Mouse (Mus musculus): Measurements from ENCODE around the gene Tada2b.
A peak's percentile ranks its signal among the peaks of the same experiment; 100 is the strongest.

Tada2b gene

GRCm38 (mm10) chr5:36484171-36484990, at the start of gene Tada2b, which contains the start of gene Ccdc96:
Gene Tada2b, minus strand, starts transcription at chr5:36484285.
Gene Ccdc96, plus strand, starts transcription at chr5:36484588.
- DNase-seq, result peak; percentile 100

GRCm38 (mm10) chr5:36530129-36530751, 46.2 kb upstream of the Tada2b start:
- peak; percentile 91 for DNase-seq

GRCm38 (mm10) chr5:36529698-36530097, 45.6 kb upstream of the Tada2b start:
- no peak for DNase-seq

- DNase-seq, result no peak
Measured at GRCm38 (mm10) chr5:36526921-36527320, 42.8 kb upstream of the Tada2b start.

- DNase-seq, result no peak
Measured at GRCm38 (mm10) chr5:36526274-36526673, 42.2 kb upstream of the Tada2b start.

- DNase-seq, result no peak
Measured at GRCm38 (mm10) chr5:36525216-36525615, 41.1 kb upstream of the Tada2b start.

- no peak for DNase-seq
Measured at GRCm38 (mm10) chr5:36523219-36523703, 39.2 kb upstream of the Tada2b start.

- DNase-seq, result no peak
Measured at GRCm38 (mm10) chr5:36522782-36523181, 38.7 kb upstream of the Tada2b start.

- no peak for DNase-seq
Measured at GRCm38 (mm10) chr5:36519751-36520150, 35.7 kb upstream of the Tada2b start.

GRCm38 (mm10) chr5:36517596-36517995, 33.5 kb upstream of the Tada2b start:
- peak; percentile 50 for DNase-seq

- no peak for DNase-seq
Measured at GRCm38 (mm10) chr5:36515558-36515957, 31.5 kb upstream of the Tada2b start.

- no peak for DNase-seq
Measured at GRCm38 (mm10) chr5:36515126-36515525, 31.0 kb upstream of the Tada2b start.

- DNase-seq, result no peak
Measured at GRCm38 (mm10) chr5:36510956-36511355, 26.9 kb upstream of the Tada2b start.

- DNase-seq, result no peak
Measured at GRCm38 (mm10) chr5:36508351-36508750, 24.3 kb upstream of the Tada2b start.

- no peak for DNase-seq
Measured at GRCm38 (mm10) chr5:36505643-36506042, 21.6 kb upstream of the Tada2b start.

GRCm38 (mm10) chr5:36505235-36505634, 21.1 kb upstream of the Tada2b start:
- no peak for DNase-seq

GRCm38 (mm10) chr5:36494709-36495108, 10.6 kb upstream of the Tada2b start:
- DNase-seq, result no peak

- no peak for DNase-seq
Measured at GRCm38 (mm10) chr5:36493919-36494318, 9.8 kb upstream of the Tada2b start.

GRCm38 (mm10) chr5:36489225-36489624, 5.1 kb upstream of the Tada2b start:
- no peak for DNase-seq

GRCm38 (mm10) chr5:36485306-36485705, 1.2 kb upstream of the Tada2b start:
- no peak for DNase-seq

GRCm38 (mm10) chr5:36483203-36484101, 633 bp downstream of the Tada2b start:
- peak; percentile 69 for DNase-seq

GRCm38 (mm10) chr5:36481114-36481513, 3.0 kb downstream of the Tada2b start:
- no peak for DNase-seq

GRCm38 (mm10) chr5:36480398-36480797, 3.7 kb downstream of the Tada2b start:
- DNase-seq, result no peak

Data from cerebellum, adult 11-12 months (tissue).